Mouse (Mus musculus) adrenal gland, adult 8-10 months (tissue): Measurements from ENCODE around the gene Fcrla. TPM values are rescaled to one million over a fixed set of nuclear protein-coding genes. Genes with fewer than 3 reads are reported as not detected.
A peak's percentile ranks its signal among the peaks of the same experiment; 100 is the strongest.

Experiments used
- DNase-seq: peaks from one replicate; pipeline ENCODE4 v3.0.0; 2022
- total RNA-seq, 4 experiments: library from RNA; stranded (reverse); gene quantifications; 2 replicates each; pipeline ENCODE4 v1.2.4; 2022

The Fcrla gene
- total RNA-seq, 4 experiments from 2014 or later, result 0.21 to 0.81 (median 0.59) TPM

DNA sequence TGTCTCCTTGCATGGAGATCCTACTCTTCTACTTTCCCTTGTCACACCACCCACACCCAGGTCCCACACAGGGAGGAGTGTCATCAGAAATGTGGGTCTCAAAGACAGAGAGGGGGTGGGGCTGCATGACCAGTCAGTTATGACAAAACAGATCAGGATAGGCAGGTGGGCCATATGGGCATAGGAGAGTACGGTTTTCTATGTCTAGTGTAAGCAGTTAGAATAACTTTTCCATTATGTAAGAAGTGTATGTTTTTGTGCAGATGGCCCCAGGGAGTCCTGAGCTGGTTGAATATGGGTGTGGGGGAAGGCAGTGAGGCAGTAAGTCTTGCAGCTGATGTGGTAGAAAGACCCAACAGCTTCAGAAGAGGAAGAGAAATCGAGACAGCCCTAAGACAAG, 1.1 kb upstream of the Fcrla start:
- no peak for DNase-seq

DNA sequence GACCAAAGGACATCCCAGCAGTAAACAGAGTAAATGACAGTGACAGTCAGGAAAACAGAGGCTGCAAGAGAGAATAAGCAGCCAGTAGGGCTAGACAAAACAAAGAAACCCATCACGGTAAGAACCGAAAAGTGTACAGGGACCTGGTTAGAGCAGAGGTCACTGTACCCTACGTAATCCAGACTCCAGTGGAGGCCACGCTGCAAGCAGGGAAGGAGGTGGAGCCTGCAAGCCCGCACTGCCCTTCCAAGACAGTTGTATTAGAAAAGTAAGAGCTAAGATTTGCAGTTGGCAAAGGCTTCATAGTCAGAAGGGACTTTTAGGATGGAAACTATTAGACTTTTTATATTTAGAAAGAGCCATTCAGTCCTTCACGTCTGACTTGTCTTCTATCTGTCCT, 442 bp downstream of the Fcrla start:
- peak; percentile 20 for DNase-seq

DNA sequence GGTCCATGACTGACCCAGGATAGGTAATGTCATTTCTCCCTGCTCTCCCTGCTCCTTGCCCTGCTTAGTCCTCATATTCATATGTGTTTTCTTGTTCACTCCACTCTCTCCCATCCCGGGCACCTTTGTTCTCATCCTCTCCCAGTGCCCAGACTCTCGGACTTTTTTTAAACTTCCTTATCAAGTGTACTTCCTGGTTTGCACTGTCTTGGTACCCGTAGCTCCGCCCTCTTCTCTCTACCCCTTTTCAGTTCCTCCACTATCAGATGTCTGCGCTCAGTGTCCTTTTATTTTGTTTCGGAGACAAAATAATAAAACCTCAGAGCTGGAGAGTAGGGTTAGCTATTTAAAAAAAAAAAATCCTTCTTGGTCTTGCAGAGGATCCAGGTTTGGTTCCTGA, 2.9 kb downstream of the Fcrla start:
- DNase-seq, result no peak

DNA sequence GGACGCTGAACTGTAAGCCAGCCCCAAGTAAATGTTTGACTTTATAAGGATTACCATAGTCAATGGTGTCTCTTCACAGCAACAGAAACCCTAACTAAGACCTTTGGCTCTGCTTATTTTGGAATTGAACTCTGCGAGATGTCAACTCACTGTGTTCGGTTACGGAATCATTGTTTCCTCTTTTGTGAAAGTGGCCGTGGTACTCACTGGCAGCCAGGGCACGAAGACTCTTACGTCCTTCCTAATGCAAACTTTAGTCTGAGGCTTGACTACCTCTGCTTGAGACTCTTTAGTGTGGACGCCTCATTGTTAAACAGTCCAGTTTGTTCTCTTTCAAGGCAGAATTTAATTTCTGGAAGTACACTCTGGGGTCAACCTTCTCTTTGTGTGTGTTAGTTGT, 8.1 kb downstream of the Fcrla start:
- DNase-seq, result no peak

DNA sequence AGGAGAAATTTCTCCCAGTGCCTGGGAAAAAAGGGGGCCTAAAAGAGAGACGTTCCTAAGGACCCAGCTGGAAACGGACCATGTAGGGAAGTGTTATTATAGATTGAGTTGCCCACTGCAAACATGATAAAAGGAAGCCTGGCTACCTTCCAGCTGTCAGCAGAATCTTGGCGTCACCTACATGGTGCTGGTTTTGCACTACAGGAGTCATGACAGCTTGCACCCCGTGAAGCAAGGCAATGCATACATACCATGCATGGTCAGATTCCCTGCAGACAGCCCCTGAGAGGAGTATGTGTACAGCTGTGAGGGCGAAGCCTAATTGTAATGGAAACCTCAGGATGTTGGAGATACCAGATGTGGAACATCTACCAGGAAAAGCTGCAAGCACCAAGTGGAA, 11.7 kb downstream of the Fcrla start:
- no peak for DNase-seq

DNA sequence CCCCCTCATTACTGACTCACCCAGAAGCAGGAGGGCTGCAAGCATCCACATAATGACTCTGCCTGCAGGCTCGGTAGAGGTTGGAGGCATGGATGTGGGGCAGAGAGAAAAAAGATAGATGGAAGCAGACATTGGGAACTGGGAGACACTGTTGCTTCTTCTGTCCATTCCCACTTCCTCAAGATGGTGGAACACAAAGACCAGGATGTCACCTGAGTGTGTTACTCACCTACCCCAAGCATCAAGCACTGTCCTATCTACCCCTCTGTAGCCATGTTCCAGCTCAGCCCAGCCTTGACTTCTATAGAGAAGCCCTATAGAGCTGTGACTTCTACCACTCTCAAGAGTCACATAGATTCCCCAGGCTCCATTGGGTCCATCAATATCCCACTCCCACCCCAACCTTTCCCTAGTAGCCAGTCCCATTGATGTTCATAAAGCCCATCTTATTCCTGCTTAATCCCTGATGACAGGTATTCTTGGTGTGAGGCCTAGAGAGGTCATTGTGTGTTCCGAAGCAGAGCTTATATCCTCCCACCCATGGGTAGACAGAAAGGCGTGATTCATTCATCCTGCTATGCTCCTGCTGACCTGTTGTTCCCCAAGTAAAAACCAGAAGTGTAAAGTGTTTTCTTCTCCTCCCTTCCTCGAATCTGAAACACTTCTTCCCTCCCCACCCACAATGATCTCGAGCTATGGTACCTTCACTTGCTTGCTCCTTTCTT, 14.3 kb downstream of the Fcrla start, which contains the start of gene Fcrlb:
Gene Fcrlb (minus strand): TSS at position 51 of the 725 bp plus-strand sequence.
- no peak for DNase-seq

DNA sequence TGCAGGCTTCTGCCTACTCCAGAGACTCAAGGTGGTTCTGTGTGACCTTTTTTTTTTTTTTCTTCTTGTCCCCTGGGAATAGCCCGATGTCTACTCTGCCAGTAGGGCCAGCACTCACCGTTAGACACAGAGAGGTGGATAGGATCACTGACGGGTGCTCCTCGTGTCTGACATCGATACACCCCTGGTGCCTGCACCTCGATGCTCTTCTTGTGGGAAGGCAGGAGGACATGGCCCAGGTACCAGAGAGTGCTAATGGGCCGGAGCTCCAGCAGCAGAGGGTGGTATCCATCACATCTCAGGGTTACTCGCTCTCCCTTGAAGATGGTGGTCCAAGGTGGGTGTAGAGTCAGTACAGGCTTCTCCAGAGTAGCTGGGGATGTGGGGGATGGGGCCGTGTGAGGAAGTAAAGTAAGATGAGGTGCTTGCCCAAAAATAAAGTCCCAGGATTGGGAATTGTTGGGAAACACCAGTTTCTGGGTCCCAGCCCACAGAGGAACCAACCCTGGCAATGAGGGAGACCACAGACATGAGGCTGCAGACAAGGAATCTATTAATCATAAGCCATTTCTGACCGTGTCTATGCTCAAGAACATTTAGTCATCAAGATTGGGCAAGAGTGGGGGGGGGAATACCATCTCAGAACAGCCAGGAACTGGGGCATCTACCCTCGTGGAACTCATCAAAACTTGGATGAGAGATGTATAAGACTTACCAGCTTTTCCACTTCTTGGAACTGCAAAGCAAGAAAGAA, 15.3 kb downstream of the Fcrla start:
- DNase-seq, result no peak

DNA sequence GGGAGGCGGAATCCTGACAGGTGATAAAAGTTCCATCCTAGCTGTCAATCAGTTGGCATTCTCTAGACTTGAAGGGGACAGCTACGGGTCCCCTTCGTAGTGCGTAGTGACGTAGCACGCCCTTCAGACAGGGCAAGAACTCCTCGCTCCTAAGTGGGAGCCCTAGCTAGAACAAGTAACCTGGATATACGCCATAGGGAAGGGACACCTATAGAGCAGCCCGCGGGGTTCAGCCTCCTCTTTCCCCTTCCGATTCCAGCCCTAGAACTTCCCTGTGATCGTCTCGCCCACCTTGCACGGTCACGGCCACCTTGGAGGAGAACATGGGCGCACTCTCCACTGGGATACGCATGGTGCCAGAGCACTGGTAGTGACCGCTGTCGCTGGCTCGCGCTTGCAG, 19.0 kb downstream of the Fcrla start:
- DNase-seq, result no peak

DNA sequence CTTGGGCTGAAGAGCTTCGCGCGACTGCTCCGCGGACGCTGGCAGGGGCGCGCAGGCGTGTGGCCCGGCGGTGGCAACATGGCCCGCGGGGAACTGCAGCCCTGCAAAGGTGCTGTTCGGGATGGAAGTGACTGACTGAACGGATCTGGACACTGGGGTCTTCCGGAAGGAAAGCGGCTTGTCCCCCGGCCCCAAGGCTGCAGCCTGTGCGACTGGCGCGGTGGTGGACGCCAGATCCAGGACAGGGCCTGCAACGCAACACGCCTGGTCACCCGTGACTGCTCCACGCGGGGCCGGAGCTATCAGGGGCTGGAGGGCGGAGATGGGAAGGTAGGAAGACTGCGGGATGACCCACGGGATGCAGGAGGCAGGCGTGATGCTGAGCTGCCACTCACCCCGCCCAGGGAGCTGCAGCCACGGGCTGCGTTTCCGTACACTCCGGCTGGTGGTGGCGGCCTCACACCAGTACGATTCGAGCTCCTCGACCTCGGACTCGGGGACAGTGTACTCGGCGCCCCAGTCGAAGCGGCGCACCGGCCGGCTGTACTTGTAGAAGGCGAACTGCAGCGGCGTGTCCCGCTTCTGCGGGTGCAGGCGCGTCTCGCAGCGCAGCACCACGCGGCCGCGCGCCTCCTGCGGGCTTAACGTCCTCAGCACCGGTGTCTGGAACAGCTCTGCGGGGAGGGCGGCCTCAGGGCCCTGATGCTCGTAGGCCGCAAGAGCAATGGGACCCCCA, 19.8 kb downstream of the Fcrla start:
- peak; percentile 21 for DNase-seq

DNA sequence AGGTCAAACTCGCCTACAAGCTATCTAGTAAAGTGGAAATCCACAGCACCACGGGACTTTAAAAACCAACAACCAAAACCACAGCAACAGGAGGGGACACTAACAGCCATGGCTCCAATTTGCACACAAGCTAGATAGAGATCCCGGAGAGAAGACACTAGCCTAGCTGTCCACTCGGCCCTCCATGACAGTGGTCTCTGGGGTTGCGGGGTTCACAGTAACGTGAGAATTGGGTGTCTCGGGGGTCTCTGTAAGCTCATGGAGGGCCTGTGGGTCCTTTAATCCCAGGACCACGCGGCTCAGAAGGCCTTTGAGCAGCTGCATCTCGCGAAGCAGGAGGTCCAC, 20.3 kb downstream of the Fcrla start:
- no peak for DNase-seq

DNA sequence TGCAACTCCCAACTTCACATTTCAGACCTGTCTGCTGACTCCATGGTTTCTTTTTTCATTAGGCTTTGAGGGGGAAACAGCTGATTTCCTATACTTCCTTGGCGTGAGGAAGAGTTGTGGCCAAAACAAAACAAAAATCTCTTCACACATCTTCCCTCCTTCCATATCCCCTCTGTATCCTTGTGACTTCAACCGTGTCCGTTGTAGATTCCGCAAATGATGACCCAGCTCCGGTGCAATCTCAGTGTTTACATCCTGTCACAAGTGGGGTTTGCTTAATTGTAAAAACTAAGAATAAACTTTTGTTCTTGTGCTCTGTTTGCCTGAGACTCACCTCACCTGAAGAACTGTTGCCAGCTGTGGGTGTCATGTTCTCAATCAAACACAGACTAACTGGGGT, 23.9 kb downstream of the Fcrla start:
- DNase-seq, result no peak

DNA sequence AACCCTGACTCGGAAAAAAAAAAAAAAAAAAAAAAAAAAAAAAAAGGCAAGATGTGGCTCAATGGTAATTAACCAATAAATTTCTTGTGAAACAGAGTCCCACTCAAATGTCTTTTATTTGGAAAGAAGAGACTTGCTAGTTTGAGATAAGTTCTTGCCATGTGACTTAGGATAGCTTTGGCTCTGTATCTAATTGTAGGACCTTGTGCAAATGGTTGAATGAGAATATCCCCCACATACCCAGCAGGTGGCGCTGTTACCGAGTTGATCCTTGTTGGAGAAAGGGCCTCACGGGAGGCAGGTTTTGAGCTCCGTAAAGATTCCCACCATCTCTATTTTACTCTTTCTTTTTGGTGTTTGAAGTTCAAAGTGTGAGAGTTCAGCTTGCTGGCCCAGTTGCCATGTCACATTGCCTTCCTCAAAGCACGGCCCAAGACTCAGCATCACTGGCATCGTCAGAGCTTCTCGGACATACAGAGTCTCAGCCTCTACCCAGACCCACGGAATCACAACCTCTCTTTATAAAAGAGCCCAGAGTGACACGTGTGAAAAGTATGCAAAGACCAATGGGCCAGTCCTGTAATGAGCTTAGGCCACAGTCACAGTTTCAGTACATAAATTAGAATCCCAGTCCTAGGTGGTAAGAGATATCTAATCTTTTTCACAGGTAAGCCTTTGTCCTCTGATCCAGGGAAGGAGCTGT, 25.7 kb downstream of the Fcrla start:
- DNase-seq, result peak; percentile 74

DNA sequence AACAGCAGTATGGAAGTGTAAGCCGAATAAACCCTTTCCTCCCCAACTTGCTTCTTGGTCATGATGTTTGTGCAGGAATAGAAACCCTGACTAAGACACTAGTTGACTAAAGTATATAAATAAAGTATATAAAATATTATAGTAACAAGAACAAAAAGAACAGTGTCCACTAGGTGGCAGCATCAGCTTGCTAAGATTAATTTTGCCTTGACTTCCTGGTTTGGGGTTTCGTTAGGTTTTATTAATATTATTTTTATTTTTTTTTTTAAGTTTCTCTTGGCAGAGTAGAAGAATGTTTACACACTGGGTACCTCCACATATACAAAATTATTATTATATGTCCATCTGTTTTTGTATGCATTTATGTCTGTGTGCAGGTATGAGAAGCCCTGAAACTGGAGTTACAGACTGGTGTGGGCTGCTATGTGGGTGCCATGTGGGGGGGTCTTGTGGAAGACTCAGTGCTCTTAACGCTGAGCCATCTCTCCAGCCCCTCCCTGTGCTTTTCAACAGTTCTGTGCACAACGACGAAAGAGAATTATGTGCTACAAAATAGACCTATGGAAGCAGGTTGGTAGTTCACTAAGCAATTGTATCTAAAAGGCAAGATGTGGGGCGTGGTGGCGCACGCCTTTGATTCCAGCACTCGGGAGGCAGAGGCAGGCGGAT, 26.4 kb downstream of the Fcrla start:
- DNase-seq, result no peak

DNA sequence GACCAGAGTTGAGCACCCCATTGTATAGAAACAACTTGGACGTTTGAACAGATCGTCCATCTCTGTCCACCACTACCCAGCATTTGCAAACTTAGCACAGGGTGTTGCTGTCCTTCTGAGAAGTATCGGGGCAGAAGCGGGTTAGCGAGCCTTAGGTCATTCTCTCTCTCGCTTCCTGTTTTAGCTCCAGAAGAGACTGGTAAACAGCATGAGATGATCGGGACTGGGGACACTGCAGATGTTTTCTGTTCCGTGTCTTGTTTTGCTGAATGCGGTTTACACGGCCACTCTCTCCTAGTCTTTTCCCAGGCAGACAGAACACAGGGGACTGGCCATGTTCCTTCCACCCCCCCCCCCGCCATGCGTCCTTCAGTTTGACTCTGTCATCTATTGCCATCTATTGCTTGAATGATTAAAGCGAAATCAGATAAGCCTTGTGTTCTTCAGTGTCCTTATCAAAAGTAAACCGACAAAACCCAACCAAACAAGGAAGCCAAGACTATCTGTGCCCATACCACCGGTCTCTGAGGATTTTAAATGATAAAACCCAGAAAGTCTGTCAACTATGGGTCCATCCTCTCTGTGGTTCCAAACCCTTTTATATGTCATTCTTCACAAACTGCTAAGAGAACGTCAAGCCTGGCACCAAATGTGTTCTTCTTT, 28.8 kb downstream of the Fcrla start:
- DNase-seq, result no peak

DNA sequence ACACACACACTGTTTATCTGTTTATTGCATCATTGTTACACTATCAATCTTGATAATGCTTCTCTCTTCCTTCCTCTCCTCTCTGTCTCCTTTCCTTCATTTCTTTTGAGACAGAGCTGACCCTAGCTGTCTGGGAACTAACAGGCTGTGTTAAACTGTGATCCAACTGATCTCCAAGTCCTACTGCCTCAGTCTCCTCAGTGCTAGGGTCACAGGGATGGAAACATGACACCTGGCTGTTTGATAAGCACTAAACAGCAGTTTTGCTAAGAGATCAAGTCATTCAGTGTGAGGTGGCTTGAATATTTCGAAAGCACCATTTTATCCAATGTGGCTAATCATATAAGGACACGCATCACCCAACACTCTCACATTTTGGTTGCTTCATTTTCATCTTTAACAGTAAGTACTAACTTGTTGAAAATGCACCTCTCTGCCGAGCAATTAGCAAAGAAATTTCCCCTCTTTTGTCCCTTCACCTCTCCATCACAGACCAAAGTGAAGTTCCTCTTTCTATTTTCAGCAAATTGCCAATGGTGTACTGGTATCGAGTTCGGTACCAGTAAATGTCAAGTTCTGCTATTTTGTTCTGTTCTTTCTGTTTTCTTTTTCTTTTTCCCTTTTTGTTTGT, 30.6 kb downstream of the Fcrla start:
- no peak for DNase-seq

DNA sequence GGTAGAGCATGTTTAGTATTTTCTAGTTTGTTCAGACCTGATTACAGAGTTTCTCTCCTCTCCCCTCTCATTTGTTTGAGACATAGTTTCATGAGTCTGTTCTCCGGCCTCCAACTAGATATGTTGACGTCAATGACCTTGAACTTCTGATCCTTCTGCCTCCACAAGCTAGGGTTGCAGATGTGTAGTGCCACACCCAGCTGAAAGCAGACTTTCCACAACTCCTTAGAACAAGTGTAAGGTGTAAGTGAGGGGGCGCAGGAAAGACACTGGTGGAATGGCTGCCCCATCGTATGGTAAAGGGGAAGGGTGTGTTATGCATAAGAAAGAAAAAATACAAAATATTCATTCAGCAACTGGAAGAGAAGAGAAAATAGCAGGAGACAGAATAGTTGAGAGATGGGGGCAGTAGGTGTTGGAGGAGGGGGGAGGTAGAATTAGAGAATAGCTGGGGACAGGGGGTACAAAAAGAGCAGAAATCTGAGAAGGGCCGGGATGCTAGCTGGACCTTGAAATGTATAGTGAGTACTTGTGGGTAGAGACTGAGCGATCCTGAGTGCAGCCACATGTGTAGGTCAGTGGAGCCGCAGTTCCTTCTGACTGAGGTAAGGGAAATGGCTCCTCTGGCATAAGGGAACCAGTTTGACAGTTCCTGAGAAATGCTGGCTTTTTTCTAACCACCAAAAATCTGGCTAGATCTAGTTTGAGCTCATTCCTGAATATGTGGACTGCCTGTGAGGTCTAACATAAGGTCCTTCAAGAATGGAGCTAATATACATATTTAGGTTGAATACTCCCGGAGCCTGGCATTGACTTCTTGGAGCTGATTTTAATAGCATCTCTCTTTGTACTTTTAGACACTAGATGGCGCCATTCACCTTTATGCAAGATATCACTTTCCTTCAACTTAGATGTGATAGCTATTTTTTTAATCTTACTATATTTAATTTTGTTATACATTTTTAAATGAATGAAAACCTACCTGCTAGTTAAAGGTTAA, 32.5 kb downstream of the Fcrla start:
- no peak for DNase-seq

DNA sequence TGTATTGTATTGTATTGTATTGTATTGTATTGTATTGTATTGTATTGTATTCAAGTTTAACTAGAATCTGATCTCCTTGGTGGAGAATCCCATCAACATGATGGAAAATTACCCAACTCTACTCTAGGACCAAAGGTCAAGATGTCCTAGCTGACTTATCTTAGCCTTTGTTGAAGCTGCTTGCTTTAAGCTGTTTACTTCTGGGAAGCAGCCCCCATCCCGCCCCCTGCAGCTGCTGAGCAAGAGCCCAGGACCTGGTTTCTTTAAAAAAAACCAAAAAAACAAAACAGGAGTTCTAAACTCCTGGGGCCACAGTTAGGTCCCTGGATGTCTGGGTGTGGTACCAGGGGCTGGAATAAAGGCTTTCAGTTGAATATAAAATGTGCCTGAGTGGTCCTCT, 35.1 kb downstream of the Fcrla start:
- no peak for DNase-seq

DNA sequence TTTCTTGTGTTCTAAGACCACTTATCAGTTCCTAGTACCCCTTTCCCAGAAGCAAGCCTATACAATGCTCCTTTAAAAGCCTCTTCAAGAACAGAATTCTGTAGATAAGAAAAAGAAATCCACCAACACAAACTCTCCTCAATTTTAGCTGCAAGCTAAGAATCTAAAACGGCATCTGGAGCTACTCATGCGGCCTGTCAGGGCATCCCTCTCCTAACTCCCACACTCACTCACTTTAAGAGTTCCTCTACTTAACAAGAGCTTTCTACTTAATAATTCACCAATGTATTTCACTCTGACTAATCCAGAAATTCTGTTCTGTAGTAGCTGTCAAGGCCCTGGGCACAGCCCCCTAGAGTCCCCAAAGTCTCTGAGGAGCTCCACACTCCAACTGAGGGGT, 35.7 kb downstream of the Fcrla start:
- DNase-seq, result no peak

DNA sequence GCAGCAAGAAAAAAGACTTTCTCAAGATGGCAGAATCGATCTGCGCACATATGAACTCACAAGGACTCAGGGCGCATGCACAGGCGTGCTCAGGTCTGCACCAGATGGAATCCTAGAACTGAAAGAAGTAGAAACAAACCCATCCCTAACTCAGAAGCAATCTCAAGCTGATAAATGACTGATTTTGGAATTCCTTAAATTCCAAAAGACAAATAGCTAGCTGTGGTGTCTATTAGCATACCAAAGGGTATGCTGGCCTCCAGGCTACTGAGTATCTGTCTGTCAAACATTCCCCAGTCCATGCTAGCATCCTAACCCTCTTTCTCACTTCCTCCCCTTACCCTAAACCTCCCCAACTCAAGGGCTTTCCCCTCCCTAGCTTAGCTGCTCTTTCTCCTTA, 38.1 kb downstream of the Fcrla start:
- no peak for DNase-seq

DNA sequence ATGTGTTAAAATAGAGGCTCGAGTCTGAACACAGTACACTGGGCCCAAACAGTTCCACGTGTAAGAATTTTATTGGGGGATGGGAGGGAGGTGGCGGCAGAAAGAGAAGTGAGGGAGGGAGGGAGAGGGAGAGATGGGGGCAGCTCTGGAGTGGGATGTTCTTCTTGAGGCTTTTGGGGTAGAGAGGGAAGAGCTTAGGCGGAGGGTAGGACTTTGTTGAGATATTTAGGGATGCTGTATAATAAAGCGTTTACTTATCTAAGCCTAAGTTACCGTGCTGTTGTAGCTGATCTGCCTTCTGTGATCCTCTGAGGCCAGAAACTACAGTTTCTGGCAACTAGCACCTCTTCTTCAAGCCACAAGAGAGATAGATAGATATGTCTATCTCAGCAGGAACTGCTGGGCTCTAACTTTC, 41.3 kb downstream of the Fcrla start:
- no peak for DNase-seq
